Mouse (Mus musculus) neutrophil, adult 5-6 weeks (primary cell): Measurements from ENCODE around the gene Grm7. TPM values are rescaled to one million over a fixed set of nuclear protein-coding genes. Genes with fewer than 3 reads are reported as not detected.

Experiments
- ATAC-seq: fragments of 151-379, 151-347 bp; 2 replicates; pipeline ENCODE4 v1.8.0; 2017; ENCODE audit warnings: mild to moderate bottlenecking, moderate TSS enrichment; ENCODE audit not compliant: insufficient number of reproducible peaks, poor library complexity, low FRiP score, severe bottlenecking; ENCODE audit errors: extremely low read depth
- total RNA-seq: library from RNA; stranded (forward); fragments of 200-1000 nt; gene quantifications from 2 replicates; pipeline ENCODE4 v1.2.3, GENCODE M21; 2017

Gene Grm7
- total RNA-seq, 1 experiment from 2014 or later, result not detected

DNA sequence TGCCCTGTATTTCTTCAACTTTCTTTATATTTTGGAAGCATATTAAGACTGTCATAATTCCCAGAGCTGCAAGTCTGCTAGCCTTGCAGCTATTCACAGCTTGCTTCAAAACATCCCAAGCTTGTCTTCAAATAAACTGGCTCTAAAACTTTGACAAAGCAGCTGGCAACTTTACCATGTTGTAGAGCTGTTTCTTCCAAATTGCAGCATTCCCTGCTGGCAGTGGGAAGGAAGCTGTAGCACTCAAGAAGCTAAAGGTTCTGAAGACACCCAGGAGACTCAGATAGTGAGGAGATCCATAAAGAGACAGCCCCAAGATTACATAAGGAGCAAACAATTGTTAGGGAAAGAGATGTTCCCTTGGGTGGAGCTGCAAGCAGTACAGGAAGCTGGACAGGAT, 846.8 kb downstream of the Grm7 start:
- no peak for ATAC-seq

DNA sequence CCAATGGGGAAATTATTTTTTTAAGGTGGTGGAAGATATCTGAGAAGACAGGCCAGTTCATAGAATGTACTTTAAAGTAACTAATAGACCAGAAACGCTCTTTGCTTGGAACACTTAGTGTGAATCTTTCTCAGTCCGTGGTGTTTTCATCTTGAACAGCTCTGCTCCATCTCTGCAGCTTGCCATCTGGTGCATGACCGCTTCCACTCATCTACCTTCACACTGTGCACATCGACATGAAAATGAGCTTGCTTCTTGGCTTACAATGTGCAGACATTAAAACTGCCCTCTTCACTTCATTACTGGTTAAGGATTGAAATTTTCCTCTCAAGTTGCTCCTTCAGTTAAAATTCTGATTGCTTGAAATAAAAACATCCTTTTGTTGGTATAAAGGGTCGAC, 854.2 kb downstream of the Grm7 start:
- no peak for ATAC-seq

DNA sequence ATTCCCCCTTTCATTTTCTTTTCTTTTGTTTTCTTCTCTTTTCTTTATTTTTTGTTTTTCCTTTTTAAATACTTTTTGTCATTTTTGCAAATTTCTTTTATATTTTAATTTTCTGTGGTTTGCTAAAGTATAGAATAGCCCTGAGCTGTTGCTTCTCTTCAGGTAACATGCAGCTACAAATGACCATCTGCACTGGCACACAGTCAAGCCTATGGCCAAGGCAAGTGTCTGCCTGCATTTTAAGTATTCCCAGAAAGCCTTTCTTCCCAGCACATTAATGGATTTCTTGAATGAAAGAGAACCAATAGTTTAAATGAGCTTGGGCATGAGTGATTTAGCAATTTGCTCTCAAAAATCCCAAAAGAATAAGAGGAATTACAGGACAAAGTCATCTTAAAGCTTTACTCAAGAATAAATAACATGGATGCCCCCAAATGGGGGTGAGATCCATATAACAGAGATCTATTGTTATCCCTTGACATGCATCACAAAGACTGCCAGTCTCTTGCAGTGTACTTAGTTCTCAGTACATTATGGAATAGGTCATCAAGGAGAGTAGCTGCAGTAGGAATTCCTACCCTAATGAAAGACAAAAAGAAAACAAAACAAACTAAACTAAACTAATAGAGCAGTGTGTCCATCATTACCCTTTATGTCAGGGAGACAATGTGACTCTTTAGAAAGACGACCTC, 865.5 kb downstream of the Grm7 start:
- no peak for ATAC-seq

DNA sequence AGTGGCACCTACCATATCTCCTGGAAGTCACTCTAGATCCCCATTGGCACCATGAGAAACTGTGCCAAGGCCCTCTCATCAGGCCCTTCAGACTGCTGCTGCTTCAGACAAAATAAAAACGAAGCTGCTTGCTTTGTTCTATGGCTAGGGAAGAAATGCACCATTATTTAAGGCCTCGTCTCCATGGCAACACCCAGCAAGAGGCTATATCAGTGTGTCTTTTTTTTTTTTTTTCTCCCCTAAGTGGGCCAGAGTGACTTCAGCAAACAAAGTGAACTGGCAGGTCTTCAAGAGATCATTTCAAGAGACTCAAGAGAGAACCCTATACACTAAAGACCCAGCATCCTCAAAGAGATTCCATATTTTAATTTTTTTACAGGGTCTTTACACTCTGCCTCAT, 867.0 kb downstream of the Grm7 start:
- ATAC-seq, result no peak

DNA sequence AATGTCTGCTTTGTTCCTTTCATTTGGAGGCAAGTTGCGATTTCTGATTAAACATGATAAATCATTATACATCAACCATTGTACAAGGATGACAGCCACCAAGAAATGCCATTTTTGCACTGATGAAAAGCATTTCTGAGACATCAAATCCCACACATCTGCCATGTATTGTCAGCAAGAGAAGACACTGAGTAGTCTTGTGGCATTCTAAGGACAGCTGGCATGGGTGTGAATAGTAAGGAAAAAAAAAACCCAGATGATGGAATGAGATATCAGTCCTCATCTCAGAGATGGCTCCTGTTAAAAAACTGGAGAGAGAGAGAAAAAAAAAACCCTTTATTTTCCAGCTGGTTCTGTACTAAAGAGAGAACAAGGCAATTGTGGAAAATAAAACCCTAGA, 875.8 kb downstream of the Grm7 start:
- no peak for ATAC-seq

DNA sequence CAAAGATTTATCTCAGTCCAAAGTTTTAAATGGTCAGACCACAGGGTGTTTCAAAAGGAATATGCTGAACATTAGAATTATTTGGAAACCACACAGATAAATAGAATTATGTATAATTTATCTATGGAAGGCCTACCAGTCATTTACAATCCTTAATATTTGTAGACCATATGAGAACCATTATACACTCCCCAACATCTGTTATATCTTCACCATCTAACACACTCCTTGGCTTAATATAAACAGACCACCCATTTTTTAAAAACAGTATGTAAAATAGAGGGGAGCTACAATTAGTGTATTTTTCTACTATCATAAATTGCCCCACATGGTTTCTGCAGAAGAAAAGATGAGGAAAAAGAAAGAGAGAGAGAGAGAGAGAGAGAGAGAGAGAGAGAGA, 876.7 kb downstream of the Grm7 start:
- ATAC-seq, result no peak

DNA sequence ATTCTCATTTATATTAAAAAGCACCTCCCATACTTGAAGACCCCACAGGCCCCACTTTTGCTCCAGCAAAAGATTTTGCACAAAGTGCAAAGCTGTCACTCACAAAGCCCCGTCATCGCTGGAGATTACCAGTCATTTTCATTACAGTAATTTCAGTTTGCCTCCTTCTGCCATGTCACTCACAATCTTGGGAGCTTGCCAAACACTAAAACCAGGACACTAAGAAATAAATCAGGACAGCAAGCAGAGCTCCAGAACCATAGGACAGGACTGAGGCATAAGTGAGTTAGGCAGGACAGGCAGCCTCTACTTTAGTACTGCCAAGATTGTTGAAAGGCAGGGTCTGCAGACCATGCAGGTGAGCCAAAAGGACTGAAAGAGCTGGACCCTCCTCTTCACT, 884.6 kb downstream of the Grm7 start:
- ATAC-seq, result no peak

DNA sequence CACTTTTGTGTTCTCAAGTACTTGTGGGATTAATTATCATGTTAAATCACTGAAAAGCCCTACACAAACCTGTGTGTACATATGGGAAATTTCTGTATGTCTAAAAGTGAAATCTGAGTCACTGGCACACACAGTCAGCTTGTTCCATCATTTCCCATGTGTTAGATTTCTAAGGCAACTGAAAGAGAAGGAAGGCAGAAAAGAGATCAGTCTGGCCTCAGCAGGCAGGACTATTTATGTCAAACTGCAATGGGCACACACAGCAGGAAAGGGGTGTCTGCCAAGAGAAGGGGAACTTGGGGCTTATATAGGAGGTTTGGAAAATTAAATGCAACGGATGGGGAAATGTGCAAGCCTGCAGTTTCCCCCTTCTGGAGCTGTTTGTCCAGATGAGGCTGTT, 913.2 kb downstream of the Grm7 start:
- ATAC-seq, result no peak

DNA sequence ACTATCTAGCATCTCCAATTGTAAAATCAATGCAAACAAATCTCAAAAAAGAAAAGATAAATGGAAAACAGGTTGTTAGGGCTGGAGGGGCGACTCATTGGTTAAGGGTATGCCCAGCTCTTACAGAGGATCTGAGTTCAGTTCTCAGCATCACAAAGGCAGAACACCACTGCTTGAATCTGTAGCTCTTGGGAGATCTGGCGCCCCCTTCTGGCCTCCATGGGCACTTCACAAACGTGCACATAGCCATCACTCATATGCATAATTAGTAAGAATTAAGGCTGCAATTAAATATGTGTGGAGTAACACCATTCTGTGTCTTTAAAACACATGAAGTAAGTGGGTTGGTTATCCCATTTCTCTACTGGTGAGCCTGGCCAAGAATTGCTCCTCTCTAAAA, 914.1 kb downstream of the Grm7 start:
- ATAC-seq, result no peak

DNA sequence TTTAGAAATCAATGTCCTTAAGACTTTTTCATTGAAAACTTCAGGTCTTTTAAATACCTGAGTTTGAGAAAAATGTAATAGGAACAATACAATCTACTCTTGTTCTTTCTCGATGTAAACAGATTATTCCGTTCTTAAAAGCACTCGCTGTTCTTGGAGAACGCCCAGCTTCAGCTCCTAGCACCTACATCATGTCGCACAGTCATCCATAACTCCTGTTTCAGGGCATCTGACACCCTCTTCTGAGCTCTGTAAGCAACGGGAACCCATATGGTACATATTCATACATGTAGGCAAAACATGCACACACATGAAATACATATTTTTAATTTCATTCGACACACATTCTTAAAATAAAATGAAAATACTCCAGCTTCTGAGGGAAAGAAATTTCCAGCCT, 916.0 kb downstream of the Grm7 start:
- no peak for ATAC-seq

DNA sequence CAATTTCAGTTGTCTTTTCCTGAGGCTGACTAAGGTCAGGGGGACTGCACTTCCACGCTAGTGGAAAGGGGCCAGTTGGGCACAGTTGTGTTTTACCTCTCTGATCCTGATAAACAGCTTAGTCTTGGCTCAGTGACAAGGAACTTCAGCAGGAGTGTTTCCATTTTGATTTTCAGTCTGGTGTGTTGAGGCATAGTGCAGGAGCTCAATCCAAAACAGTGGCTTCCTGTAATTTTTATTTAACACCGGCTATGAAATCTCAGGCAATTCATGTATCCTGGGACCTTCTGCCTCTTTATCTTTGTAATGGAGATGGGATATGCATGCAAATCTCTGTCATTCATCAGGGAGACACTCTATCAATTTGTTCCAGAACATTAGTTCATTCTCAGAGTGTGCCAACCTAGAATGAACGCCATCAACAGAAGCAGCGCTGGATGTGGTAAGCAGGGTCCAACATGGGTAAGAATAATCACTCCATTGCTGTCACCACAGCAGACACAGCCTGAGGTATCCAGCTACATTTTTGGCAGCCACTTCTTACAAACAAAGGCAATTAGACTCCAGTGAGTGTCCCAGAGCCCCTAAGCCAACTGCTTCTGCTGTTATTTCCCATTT, 926.2 kb downstream of the Grm7 start:
- ATAC-seq, result no peak

DNA sequence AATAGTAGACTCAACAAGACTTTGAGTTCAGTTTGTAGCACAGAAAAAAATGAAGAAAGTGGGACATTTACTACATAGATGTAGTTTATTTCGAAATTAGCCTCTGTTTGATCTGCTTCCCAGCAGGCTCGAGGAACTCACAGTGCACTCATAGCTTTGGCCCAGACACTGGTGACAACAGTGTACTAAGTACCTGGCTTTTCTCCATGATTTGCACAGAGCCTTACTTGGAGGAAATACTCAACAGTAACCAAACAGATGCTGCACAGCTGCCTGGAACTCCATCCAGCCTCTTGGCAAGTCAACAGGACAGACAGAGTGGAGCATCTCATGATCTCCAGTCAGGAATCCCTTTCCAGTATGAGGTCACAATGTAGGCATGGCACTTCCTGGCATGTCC, 939.5 kb downstream of the Grm7 start:
- ATAC-seq, result no peak

DNA sequence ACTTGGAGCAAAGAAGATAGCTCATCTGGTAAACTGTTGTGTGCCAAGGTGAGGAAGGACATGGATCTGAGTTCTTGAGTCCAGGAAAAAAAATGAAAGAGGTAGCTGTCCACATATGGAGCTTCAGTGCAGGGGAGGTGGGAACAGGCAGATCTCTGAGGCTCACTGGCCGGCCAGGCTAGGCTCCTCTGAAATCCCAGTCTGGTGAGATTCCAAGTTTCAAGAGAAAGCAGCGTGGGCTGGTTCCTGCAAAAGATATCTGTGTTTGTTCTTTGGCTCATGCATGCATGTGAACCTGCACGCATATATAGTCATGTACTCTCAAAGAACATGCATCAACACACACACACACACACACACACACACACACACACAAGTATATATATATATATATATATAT, 942.2 kb downstream of the Grm7 start:
- ATAC-seq, result no peak

DNA sequence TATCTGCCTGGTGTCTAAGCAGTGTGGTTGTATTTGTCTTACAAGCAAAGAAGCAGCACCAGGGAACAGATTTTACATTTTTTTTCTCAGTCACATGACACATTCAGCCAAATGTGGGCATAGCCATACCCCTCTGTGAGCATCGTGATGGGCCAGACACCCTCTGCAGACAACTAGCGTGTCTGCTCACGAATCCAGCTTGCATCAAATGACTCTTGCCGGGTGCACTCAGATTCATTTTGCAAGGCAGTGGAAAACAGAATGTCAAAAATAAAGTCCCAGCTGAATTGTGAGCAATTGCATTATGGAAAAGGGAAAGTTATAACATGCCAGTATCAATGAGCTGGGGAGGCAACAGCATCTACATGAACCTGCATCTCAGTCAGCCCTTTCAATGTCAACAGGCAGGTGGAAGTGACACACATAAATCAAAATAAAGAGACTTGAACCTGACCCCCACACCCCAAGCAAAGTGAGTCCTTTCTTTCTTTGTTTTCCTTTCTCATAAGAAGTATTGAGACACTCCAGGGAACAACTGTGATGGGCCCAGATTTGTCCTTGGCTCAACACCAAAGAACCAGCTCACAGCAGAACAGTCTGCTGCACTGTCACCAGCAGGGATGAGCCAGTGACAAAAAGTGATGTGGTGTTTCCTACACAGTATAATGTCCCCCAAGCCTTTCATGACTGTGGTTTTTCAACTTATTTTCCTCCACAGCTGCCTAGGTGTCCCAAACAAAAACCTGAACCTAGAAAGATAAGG, 956.7 kb downstream of the Grm7 start:
- no peak for ATAC-seq

DNA sequence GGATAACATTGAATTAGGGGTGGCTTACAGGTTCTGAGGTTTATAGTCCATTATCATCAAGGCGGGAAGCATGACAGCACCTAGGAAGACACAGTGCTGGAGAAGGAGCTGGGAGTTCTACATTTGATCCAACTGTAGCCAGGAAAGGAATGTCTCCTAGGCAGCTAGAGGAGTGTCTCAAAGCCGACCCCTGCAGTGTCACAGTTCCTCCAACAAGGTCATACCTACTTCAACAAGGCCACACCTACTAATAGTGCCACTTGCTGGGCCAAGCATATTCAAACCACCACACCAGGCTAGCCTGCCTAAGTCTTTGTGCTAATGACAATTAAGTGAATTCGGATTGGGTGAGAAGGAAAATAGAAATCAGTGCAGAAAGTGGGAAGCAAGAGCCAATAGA, 965.0 kb downstream of the Grm7 start:
- no peak for ATAC-seq

DNA sequence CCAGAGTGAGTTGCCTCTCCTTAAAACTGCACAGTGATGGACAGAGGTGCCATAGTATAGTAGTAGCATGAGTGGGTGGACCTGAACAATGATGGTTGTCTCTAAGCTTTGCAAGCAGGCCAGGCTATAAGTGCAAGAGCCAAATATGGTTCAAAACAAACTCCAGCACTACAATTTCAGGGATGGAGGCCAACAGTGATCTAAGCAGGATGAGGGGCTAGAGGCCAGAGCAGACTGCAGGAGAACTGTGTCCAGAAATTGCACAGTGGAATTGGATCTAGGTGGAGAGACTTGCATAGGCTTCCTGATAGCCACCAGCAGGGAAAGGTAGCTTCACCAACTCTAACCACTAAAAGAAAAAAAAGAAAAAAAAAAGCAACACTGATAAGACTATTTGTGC, 968.5 kb downstream of the Grm7 start:
- ATAC-seq, result no peak
